Mouse (Mus musculus) limb, embryonic 13.5 days (tissue): ENCODE data around the gene Slc45a1. TPM values are rescaled to one million over a fixed set of nuclear protein-coding genes. Genes with fewer than 3 reads are reported as not detected.
"Not testable (repeated sequence)": the region's sequence is repeated elsewhere in the genome, so short reads cannot be mapped to it uniquely, and the experiment has no call there.

Experiments
- ATAC-seq: fragments of 200-750 bp; cut with Nextera tagmentation; 2 replicates; pipeline ENCODE4 v1.8.0; 2017; ENCODE audit warnings: low read depth, moderate number of reproducible peaks, moderate TSS enrichment; ENCODE audit not compliant: low FRiP score
- H3K27ac ChIP-seq: fragments of 300-500 bp; sonication (generic); 2 replicates; pipeline ENCODE4 v1.5.1; 2015; ENCODE audit warnings: inconsistent platforms, mild to moderate bottlenecking, moderate library complexity
- H3K27me3 ChIP-seq: fragments of 300-500 bp; sonication (generic); 2 replicates; pipeline ENCODE4 v1.6.1; 2015; ENCODE audit warnings: mild to moderate bottlenecking, inconsistent platforms
- H3K36me3 ChIP-seq: fragments of 300-500 bp; sonication (generic); 2 replicates; pipeline ENCODE4 v1.6.1; 2015; ENCODE audit warnings: inconsistent platforms, mild to moderate bottlenecking, moderate library complexity
- H3K4me1 ChIP-seq: fragments of 300-500 bp; sonication (generic); 2 replicates; pipeline ENCODE4 v1.6.1; 2015; ENCODE audit warnings: inconsistent platforms
- H3K4me2 ChIP-seq: fragments of 300-500 bp; sonication (generic); replicated peaks from 2 replicates; pipeline ENCODE4 v1.6.1; 2015; ENCODE audit warnings: inconsistent platforms, mild to moderate bottlenecking, moderate library complexity
- H3K4me3 ChIP-seq: fragments of 300-500 bp; sonication (generic); 2 replicates; pipeline ENCODE4 v1.5.1; 2015; ENCODE audit warnings: moderate library complexity, mild to moderate bottlenecking, inconsistent platforms
- H3K9ac ChIP-seq: fragments of 300-500 bp; sonication (generic); 2 replicates; pipeline ENCODE4 v1.6.1; 2015; ENCODE audit warnings: mild to moderate bottlenecking, inconsistent platforms
- H3K9me3 ChIP-seq: fragments of 300-500 bp; sonication (generic); 2 replicates; pipeline ENCODE4 v1.6.1; 2016; ENCODE audit warnings: inconsistent platforms
- WGBS: fragments of 180-500 bp; shearing (Covaris S2); methylation state at CpG from one replicate; pipeline ENCODE4 v1.1.7; 2015; 5-methylcytosine and 5-hydroxymethylcytosine counted together
- polyA plus RNA-seq: library from polyadenylated mRNA; unstranded; fragments of >200 nt; fragmentation: Nextera tagmentation; extraction: Ambion mirVana; gene quantifications from 2 replicates; pipeline ENCODE4 v1.2.1, GENCODE M21; 2015

Slc45a1 gene
- polyA plus RNA-seq, 1 experiment from 2014 or later = 0.51 TPM

DNA sequence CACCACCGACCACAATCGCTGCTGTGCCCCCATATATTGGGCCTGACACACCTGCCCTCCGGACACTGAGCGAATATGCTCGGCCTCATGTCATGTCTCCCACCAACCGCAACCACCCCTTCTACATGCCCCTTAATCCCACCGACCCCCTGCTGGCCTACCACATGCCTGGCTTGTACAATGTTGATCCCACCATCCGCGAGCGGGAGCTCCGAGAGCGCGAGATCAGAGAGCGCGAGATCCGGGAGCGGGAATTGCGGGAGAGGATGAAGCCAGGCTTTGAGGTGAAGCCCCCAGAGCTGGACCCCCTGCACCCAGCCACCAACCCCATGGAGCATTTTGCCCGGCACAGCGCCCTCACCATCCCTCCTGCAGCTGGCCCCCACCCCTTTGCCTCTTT, 35.1 kb downstream of the Slc45a1 start:
- Histone ChIP-seq H3K36me3 (peaks cover 91% of the 10 kb centered on the region), H3K9me3 (no peaks in the 10 kb centered on the region), H3K9ac (no peak overlapping the region), H3K27me3 (no peaks in the 10 kb centered on the region), H3K4me1 (no peaks in the 10 kb centered on the region), H3K4me2 (no peak overlapping the region), H3K27ac (no peak overlapping the region), H3K4me3 (no peak overlapping the region)
- ATAC-seq = no peak
- WGBS = 95% methylated on average over 20 of the region's 20 CpGs

DNA sequence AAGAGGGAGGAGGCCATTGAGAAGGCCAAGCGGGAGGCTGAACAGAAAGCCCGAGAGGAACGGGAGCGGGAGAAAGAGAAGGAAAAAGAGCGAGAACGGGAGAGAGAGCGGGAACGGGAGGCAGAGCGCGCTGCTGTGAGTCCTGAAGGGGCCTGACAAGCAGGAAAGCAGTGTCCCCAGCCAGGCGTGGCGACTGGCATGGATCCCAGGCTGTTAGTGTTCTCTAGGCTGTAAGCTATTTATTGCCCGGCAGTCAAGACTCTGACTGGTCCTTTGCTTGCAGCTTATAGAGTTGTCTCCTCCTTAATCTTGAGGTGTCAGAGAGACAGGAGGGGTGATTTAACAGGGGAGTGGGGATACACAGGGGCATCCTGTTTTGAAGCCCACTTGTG, 35.9 kb downstream of the Slc45a1 start:
- no peak overlapping the region for H3K4me3 ChIP-seq
- no peak overlapping the region for H3K4me2 ChIP-seq
- peaks cover 93% of the 10 kb centered on the region for H3K36me3 ChIP-seq
- no peak for ATAC-seq
- no peaks in the 10 kb centered on the region for H3K9me3 ChIP-seq
- H3K4me1 ChIP-seq = no peaks in the 10 kb centered on the region
- no peak overlapping the region for H3K27ac ChIP-seq
- H3K27me3 ChIP-seq = no peaks in the 10 kb centered on the region
- WGBS = 73% methylated on average over 13 of the region's 13 CpGs
- no peak overlapping the region for H3K9ac ChIP-seq

- H3K27ac ChIP-seq = no peak overlapping the region
- 89% methylated on average over 12 of the region's 12 CpGs for WGBS
- no peak overlapping the region for H3K4me3 ChIP-seq
- no peaks in the 10 kb centered on the region for H3K9me3 ChIP-seq
- no peak for ATAC-seq
- no peak overlapping the region for H3K9ac ChIP-seq
- H3K4me2 ChIP-seq = no peak overlapping the region
- H3K4me1 ChIP-seq = no peaks in the 10 kb centered on the region
- peaks cover 96% of the 10 kb centered on the region for H3K36me3 ChIP-seq
- H3K27me3 ChIP-seq = no peaks in the 10 kb centered on the region
Observed at GRCm38 (mm10) chr4:150615251-150616028, 36.5 kb downstream of the Slc45a1 start.

GRCm38 (mm10) chr4:150613715-150614114, 38.3 kb downstream of the Slc45a1 start:
- Histone ChIP-seq H3K4me1 (no peaks in the 10 kb centered on the region), H3K9ac (no peak overlapping the region), H3K4me3 (no peak overlapping the region), H3K4me2 (no peak overlapping the region), H3K9me3 (no peaks in the 10 kb centered on the region), H3K36me3 (peaks cover 90% of the 10 kb centered on the region), H3K27me3 (no peaks in the 10 kb centered on the region), H3K27ac (no peak overlapping the region)
- WGBS = 90% methylated on average over 7 of the region's 7 CpGs
- no peak for ATAC-seq

DNA sequence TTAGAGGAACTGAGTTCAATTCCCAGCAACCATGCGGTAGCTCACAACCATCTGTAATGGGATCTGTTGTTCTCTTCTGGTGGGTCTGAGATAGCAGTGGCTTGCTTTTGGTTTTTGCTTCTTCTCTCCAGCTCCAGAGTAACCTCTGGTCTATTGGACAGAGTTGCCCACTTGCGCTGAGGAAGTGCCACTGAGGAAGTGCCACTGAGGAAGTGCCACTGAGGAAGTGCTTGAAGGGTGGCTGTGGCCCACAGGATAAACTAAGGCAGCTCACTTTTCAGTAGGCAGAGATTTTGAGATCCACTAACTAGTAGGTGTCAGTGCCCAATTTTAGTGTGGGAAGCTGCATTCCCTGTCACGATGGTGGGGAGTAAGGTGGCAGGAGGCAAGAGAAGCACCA, 43.3 kb downstream of the Slc45a1 start:
- Histone ChIP-seq H3K4me1 (peaks cover 12% of the 10 kb centered on the region), H3K36me3 (peaks cover 39% of the 10 kb centered on the region), H3K27me3 (no peaks in the 10 kb centered on the region), H3K4me2 (no peak overlapping the region), H3K27ac (no peak overlapping the region), H3K9me3 (no peaks in the 10 kb centered on the region; the same call in 1 of the 2 replicates), H3K9ac (no peak overlapping the region), H3K4me3 (no peak overlapping the region)
- WGBS = 91% methylated on average over 3 of the region's 3 CpGs
- no peak for ATAC-seq

DNA sequence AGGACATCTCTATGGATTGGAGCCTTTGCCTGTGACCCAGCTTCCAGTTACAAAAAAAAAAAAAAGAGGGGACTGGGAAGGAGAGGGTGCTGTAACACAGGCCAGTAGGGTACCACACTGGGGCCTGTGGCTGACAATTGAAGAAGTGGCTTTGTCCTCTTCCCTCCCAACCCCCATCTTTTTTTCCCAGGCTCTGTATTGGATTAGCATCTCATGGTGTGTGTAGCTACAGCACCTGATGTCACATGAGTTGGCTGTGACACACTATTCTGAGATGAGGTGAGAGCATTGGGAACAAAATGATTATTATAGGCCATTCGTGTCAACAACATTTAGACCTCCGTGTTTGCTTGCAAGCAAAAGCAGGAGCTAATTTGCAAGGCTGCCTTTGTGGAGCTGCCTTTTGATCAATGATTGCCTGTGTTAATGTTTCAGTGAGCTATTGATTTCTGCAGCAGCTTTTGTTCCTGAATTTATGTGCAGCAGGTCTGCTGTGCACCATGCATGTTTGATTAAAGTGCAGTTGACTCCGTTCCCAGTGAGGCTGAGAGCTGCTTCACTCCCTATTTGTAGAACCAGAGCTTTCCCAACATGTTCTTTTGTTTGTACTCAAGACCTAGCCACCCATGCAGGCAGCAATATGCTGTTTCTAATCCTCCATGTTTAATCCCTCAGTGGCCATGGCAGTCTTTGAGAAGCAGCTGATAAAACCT, 45.4 kb downstream of the Slc45a1 start:
- no peak for ATAC-seq
- Histone ChIP-seq H3K4me2 (no peak overlapping the region), H3K4me1 (peaks cover 12% of the 10 kb centered on the region), H3K4me3 (no peak overlapping the region), H3K27ac (0 out of 2 replicates have a peak overlapping the region, but pooled peaks have one; percentile 4), H3K9ac (no peak overlapping the region), H3K36me3 (peaks cover 18% of the 10 kb centered on the region), H3K9me3 (no peaks in the 10 kb centered on the region; the same call in 1 of the 2 replicates), H3K27me3 (no peaks in the 10 kb centered on the region)
- 56% methylated on average over 3 of the region's 3 CpGs for WGBS

GRCm38 (mm10) chr4:150605804-150606203, 46.2 kb downstream of the Slc45a1 start:
- no peak overlapping the region for H3K27ac ChIP-seq
- WGBS = 92% methylated on average over 3 of the region's 3 CpGs
- no peak overlapping the region for H3K4me2 ChIP-seq
- H3K36me3 ChIP-seq = peaks cover 12% of the 10 kb centered on the region
- H3K9me3 ChIP-seq = no peaks in the 10 kb centered on the region; the same call in 1 of the 2 replicates
- H3K9ac ChIP-seq = no peak overlapping the region
- ATAC-seq = no peak
- no peak overlapping the region for H3K4me3 ChIP-seq
- no peaks in the 10 kb centered on the region for H3K27me3 ChIP-seq
- H3K4me1 ChIP-seq = peaks cover 12% of the 10 kb centered on the region

DNA sequence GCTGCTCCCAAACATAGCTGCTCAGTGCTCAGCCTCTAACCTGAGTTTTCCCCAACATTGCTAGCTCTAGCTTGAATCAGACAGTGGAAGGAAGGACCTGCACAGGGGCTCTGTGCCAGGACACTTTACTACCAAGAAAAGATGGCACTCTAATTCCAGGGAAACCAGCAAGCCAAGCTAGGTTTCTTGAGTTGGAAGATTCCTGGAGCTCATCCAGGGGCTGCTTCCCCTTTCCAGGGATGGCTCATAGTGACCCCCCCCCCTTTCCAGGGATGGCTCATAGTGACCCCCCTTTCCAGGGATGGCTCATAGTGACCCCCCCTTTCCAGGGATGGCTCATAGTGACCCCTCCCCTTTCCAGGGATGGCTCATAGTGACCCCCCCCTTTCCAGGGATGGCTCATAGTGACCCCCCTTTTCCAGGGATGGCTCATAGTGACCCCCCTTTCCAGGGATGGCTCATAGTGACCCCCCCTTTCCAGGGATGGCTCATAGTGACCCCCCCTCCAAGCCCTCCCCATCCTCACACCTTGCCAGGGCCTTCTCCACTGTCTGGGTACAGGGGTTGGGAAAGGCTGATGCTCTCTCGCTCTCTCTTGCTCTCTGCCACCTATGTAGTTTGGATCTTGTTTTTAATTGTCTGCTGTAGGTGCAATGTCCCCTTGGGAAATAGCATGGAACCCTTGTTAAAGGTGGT, 48.5 kb downstream of the Slc45a1 start:
- no peak overlapping the region for H3K4me3 ChIP-seq
- peaks cover 29% of the 10 kb centered on the region for H3K4me1 ChIP-seq
- H3K9ac ChIP-seq = no peak overlapping the region
- H3K4me2 ChIP-seq = no peak overlapping the region
- H3K27me3 ChIP-seq = no peaks in the 10 kb centered on the region
- H3K27ac ChIP-seq = no peak overlapping the region
- H3K9me3 ChIP-seq = no peaks in the 10 kb centered on the region; the same call in 1 of the 2 replicates
- no peak for ATAC-seq
- no peaks in the 10 kb centered on the region for H3K36me3 ChIP-seq
- 100% methylated on average over 1 of the region's 1 CpGs for WGBS

GRCm38 (mm10) chr4:150601489-150601888, 50.5 kb downstream of the Slc45a1 start:
- Histone ChIP-seq H3K4me1 (peaks cover 41% of the 10 kb centered on the region), H3K36me3 (no peaks in the 10 kb centered on the region), H3K9me3 (no peaks in the 10 kb centered on the region; the same call in 1 of the 2 replicates), H3K27ac (no peak overlapping the region; the same call in 1 of the 2 replicates), H3K4me2 (no peak overlapping the region), H3K27me3 (no peaks in the 10 kb centered on the region), H3K4me3 (no peak overlapping the region), H3K9ac (no peak overlapping the region)
- 77% methylated on average over 10 of the region's 10 CpGs for WGBS
- ATAC-seq = no peak

- not testable (repeated sequence) for H3K9ac ChIP-seq, H3K9me3 ChIP-seq, ATAC-seq, H3K27me3 ChIP-seq, H3K4me3 ChIP-seq, H3K4me2 ChIP-seq, H3K36me3 ChIP-seq, H3K27ac ChIP-seq
- WGBS = 92% methylated on average over 2 of the region's 2 CpGs
- peaks cover 33% of the 10 kb centered on the region for H3K4me1 ChIP-seq
Observed at GRCm38 (mm10) chr4:150600503-150600902, 51.5 kb downstream of the Slc45a1 start.

DNA sequence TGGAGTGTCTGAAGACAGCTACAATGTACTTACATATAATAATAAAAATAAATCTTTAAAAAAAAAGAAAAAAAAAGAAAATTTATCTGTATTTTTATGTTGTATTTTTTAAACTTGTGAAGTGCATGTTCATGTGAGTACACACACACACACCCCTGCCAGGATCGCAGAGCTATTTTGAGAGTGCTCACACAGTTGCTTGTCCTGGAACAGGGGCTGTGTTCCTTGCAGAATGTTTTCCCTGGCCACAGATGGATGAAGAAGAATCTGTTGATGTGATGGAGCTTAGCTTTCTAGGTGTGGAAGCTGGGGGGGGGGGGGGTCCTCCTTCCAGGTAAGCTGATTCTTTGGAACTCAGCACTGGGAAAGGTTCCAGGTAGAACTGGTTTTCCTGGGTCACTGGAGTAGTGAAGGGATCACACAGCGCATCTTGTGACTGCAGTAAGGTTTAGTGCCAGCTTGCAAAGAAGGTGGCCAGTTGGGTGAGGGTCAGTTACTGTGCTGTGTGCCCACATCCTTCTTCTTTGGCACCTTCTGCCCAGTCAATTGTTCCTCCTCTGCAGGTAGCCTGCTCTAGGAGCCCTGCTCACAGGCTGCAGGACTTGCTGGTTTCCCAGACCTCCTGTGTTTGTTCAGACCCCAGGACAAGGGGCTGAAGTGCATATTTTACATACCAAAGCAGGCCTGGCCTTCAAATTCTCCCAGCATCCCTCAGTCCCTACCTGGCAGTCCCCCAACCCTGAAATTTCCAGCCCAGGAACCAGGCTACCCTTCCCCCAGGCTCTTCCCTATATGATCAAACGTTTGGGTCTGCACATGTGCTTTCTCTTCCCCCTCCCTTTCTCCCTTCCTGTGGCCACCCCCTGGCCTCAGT, 52.6 kb downstream of the Slc45a1 start:
- WGBS = 60% methylated on average over 3 of the region's 3 CpGs
- Histone ChIP-seq H3K4me1 (peaks cover 33% of the 10 kb centered on the region), H3K4me3 (no peak overlapping the region), H3K9ac (no peak overlapping the region), H3K36me3 (no peaks in the 10 kb centered on the region), H3K27ac (peak overlapping the region; percentile 76), H3K9me3 (no peaks in the 10 kb centered on the region), H3K27me3 (no peaks in the 10 kb centered on the region), H3K4me2 (no peak overlapping the region)
- peak; percentile 48; the same call in 1 of the 2 replicates for ATAC-seq
